Comparison of ENCODE assay signal across 8 mouse cellular contexts in genomic region chr11:33843294-33843864, GRCm38 (mm10).
A peak's percentile ranks its signal among the peaks of the same experiment; 100 is the strongest.
DNase-seq lines count a peak whose midpoint lies in the region; ATAC-seq and TF ChIP-seq lines count a peak whose summit lies in the region.
"Had no signal": no experiment of that assay in that cellular context is flagged by ENCODE, and none has a peak within 500 bp of the region (broad histone marks: within the 10 kb centered on the region; RNA-seq: fewer than 3 reads in every experiment).

No protein-coding gene starts in this region.

- no peaks in the 10 kb centered on the region for H3K36me3 ChIP-seq in lung, embryonic 14.5 days (ENCODE audit: insufficient read depth)
- no peaks in the 10 kb centered on the region for H3K36me3 ChIP-seq in embryonic facial prominence, embryonic 14.5 days (ENCODE audit: control insufficient read depth, insufficient read depth, low read length)
- H3K36me3 ChIP-seq in limb, embryonic 12.5 days = no peaks in the 10 kb centered on the region
- H3K36me3 ChIP-seq in stomach, embryonic 14.5 days (ENCODE audit: control insufficient read depth, insufficient read depth, low read length) = no peaks in the 10 kb centered on the region

- H3K9ac ChIP-seq in lung, embryonic 14.5 days = no peak overlapping the region; the same call in 1 of the 2 replicates
- H3K9ac ChIP-seq in embryonic facial prominence, embryonic 14.5 days (ENCODE audit: low read depth, low read length) = peak overlapping the region; percentile 60
- H3K9ac ChIP-seq in limb, embryonic 12.5 days (replicated peaks) = peak overlapping the region; percentile 52
- H3K9ac ChIP-seq in stomach, embryonic 14.5 days (replicated peaks; ENCODE audit: low read depth, low read length) = no peak overlapping the region; the same call in 1 of the 2 replicates

- H3K4me1 ChIP-seq in lung, embryonic 14.5 days (ENCODE audit: insufficient read depth) = no peaks in the 10 kb centered on the region
- no peaks in the 10 kb centered on the region for H3K4me1 ChIP-seq in embryonic facial prominence, embryonic 14.5 days (ENCODE audit: control insufficient read depth, insufficient read depth, low read length)
- H3K4me1 ChIP-seq in limb, embryonic 12.5 days (replicated peaks) = peaks cover 8% of the 10 kb centered on the region
- no peaks in the 10 kb centered on the region for H3K4me1 ChIP-seq in stomach, embryonic 14.5 days (ENCODE audit: control insufficient read depth, insufficient read depth, low read length)
- H3K4me1 ChIP-seq: megakaryocyte, embryonic 14.5 days had no signal

- under 1% methylated on average over 52 of the region's 52 CpGs for WGBS in lung, embryonic 14.5 days
- under 1% methylated on average over 26 of the region's 52 CpGs for WGBS in embryonic facial prominence, embryonic 14.5 days
- under 1% methylated on average over 51 of the region's 52 CpGs for WGBS in limb, embryonic 12.5 days
- 0% methylated on average over 50 of the region's 52 CpGs for WGBS in stomach, embryonic 14.5 days

- H3K27me3 ChIP-seq in lung, embryonic 14.5 days (ENCODE audit: insufficient read depth, low read length) = peaks cover 55% of the 10 kb centered on the region
- H3K27me3 ChIP-seq in embryonic facial prominence, embryonic 14.5 days (replicated peaks; ENCODE audit: control insufficient read depth, insufficient read depth, low read length) = peaks cover 42% of the 10 kb centered on the region
- peaks cover 69% of the 10 kb centered on the region for H3K27me3 ChIP-seq in limb, embryonic 12.5 days
- peaks cover 9% of the 10 kb centered on the region for H3K27me3 ChIP-seq in stomach, embryonic 14.5 days (ENCODE audit: control insufficient read depth, insufficient read depth, low read length)

- peak overlapping the region; percentile 38 for H3K4me3 ChIP-seq in lung, embryonic 14.5 days (ENCODE audit: low read depth, low read length)
- peak overlapping the region; percentile 43 for H3K4me3 ChIP-seq in embryonic facial prominence, embryonic 14.5 days (ENCODE audit: low read depth, low read length)
- H3K4me3 ChIP-seq in limb, embryonic 12.5 days (replicated peaks) = peak overlapping the region; percentile 49
- H3K4me3 ChIP-seq in stomach, embryonic 14.5 days (ENCODE audit: low read depth, low read length) = peak overlapping the region; percentile 34
- H3K4me3 ChIP-seq: megakaryocyte, embryonic 14.5 days had no signal

- peak; percentile 69 for ATAC-seq in lung, embryonic 14.5 days (ENCODE audit: insufficient read depth)
- ATAC-seq in embryonic facial prominence, embryonic 14.5 days (ENCODE audit: low read depth) = peak; percentile 85
- peak; percentile 79 for ATAC-seq in limb, embryonic 12.5 days (ENCODE audit: insufficient number of reproducible peaks, insufficient read depth, low FRiP score, low TSS enrichment, low read depth)
- ATAC-seq in stomach, embryonic 14.5 days (ENCODE audit: insufficient number of reproducible peaks, insufficient read depth, low FRiP score, low read depth) = peak; percentile 37; the same call in 1 of the 2 replicates

- DNase-seq in lung, embryonic 14.5 days = peak; percentile 44
- no peak for DNase-seq in lung, postnatal 4 days
- DNase-seq in embryonic facial prominence, embryonic 14.5 days (ENCODE audit: low spot score) = peak; percentile 50
- no peak for DNase-seq in gastrocnemius, postnatal 25 days
- no peak for DNase-seq in gastrocnemius, postnatal 14 days

- intact Hi-C loops in gastrocnemius, postnatal 14 days (cut with DNase I; ENCODE audit: low total_unique reads) = no loop called here

- peak overlapping the region; percentile 69 for H3K4me2 ChIP-seq in lung, embryonic 14.5 days
- H3K4me2 ChIP-seq in embryonic facial prominence, embryonic 14.5 days (ENCODE audit: low read depth, low read length) = peak overlapping the region; percentile 89
- H3K4me2 ChIP-seq in limb, embryonic 12.5 days = peak overlapping the region; percentile 93
- peak overlapping the region; percentile 81 for H3K4me2 ChIP-seq in stomach, embryonic 14.5 days (replicated peaks; ENCODE audit: low read depth, low read length)

- no peak overlapping the region for H3K27ac ChIP-seq in lung, embryonic 14.5 days (ENCODE audit: low read depth)
- H3K27ac ChIP-seq in embryonic facial prominence, embryonic 14.5 days (replicated peaks; ENCODE audit: low read depth, low read length) = no peak overlapping the region
- no peak overlapping the region for H3K27ac ChIP-seq in limb, embryonic 12.5 days
- H3K27ac ChIP-seq in stomach, embryonic 14.5 days (ENCODE audit: low read length) = no peak overlapping the region

- H3K9me3 ChIP-seq in lung, embryonic 14.5 days (ENCODE audit: low read depth, low read length) = no peaks in the 10 kb centered on the region
- no peaks in the 10 kb centered on the region for H3K9me3 ChIP-seq in embryonic facial prominence, embryonic 14.5 days (ENCODE audit: control insufficient read depth, low read length)
- no peaks in the 10 kb centered on the region for H3K9me3 ChIP-seq in limb, embryonic 12.5 days
- H3K9me3 ChIP-seq in stomach, embryonic 14.5 days (ENCODE audit: control insufficient read depth, low read depth, low read length) = no peaks in the 10 kb centered on the region
- H3K9me3 ChIP-seq: megakaryocyte, embryonic 14.5 days had no signal

- TF ChIP-seq CTCF in lung, embryonic 14.5 days (IDR thresholded peaks at IDR 0.05; ENCODE audit: low read depth) = no peak

Comparison
In these comparisons a context has a peak if more than half of its experiments do, and no peak if none do; other contexts are left out.
1. DNase-seq: peak in lung, embryonic 14.5 days (single experiment) and embryonic facial prominence, embryonic 14.5 days (single experiment); none in lung, postnatal 4 days (0 of 2), gastrocnemius, postnatal 25 days (single experiment) and gastrocnemius, postnatal 14 days (single experiment).
2. H3K9ac ChIP-seq: peak in embryonic facial prominence, embryonic 14.5 days (single experiment) and limb, embryonic 12.5 days (single experiment); none in lung, embryonic 14.5 days (single experiment) and stomach, embryonic 14.5 days (single experiment).
3. Peak in every context shown above with its lines, with median percentiles within 50 percentile points of each other: ATAC-seq, H3K4me2 ChIP-seq and H3K4me3 ChIP-seq.